Mouse (Mus musculus) heart, postnatal 0 days (tissue): ENCODE data around the gene Efcab1.

Experiments used
- CTCF ChIP-seq: IDR thresholded peaks from 2 replicates; pipeline ENCODE4 v1.5.1; 2016; ENCODE audit warnings: antibody characterized with exemption, control low read depth, low read depth
- EP300 ChIP-seq: IDR thresholded peaks from 2 replicates; pipeline ENCODE4 v1.6.1; 2016; ENCODE audit warnings: antibody characterized with exemption, low read depth

DNA sequence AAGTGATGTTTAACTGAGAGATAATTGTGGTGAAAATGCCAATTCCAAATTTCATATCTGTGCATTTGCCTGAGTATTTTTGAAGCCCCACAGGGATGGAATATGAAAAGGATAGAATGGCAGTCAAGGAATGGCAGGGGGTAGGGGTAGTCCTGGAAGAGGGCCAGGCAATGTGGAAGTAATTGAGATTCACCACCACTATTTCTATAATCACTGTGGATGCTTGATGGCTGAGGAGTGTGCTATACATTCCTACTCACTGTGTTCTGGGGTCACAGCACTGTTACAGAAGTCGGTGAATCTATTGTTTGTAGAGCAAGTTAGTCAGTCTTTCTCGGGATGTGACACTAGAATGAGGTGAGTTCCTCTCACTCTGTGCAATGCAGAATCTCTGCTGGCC, 108.3 kb downstream of the Efcab1 start:
- TF ChIP-seq CTCF = no peak
- TF ChIP-seq EP300 = no peak
